Mouse (Mus musculus) spleen, adult 2 months (tissue): ENCODE measurements around the gene Osbpl3. TPM values are rescaled to one million over a fixed set of nuclear protein-coding genes. Genes with fewer than 3 reads are reported as not detected.

ENCODE experiments used
- DNase-seq, 2 experiments: peaks; one replicate each; pipeline versions ENCODE4 v3.0.0 to v3.0.0-alpha.2; 2012 to 2021; ENCODE audit warnings: low spot score in 2 of 2, low read depth in 1 of 2
- H3K27ac ChIP-seq: fragments of 200-500 bp; 2 replicates; pipeline ENCODE4 v1.5.1; 2012; ENCODE audit warnings: low read length, inconsistent platforms; ENCODE audit not compliant: insufficient read depth
- H3K27me3 ChIP-seq: fragments of 200-500 bp; 2 replicates; pipeline ENCODE4 v1.6.1; 2012; ENCODE audit warnings: mild to moderate bottlenecking, moderate library complexity, low read length, inconsistent platforms; ENCODE audit not compliant: control insufficient read depth, insufficient read depth
- H3K36me3 ChIP-seq: fragments of 200-500 bp; 2 replicates; pipeline ENCODE4 v1.6.1; 2012; ENCODE audit warnings: mild to moderate bottlenecking, low read length, inconsistent platforms; ENCODE audit not compliant: control insufficient read depth, insufficient read depth
- H3K4me1 ChIP-seq: fragments of 200-500 bp; 2 replicates; pipeline ENCODE4 v1.6.1; 2011; ENCODE audit warnings: inconsistent platforms; ENCODE audit not compliant: control insufficient read depth, insufficient read depth, insufficient read length
- H3K4me3 ChIP-seq: fragments of 200-500 bp; 2 replicates; pipeline ENCODE4 v1.5.1; 2011; ENCODE audit warnings: mild to moderate bottlenecking, inconsistent platforms; ENCODE audit not compliant: insufficient read depth, insufficient read length; ENCODE audit errors: extremely low read depth
- CTCF ChIP-seq: fragments of 200-500 bp; IDR thresholded peaks from 2 replicates; pipeline ENCODE4 v1.5.1; 2011; ENCODE audit warnings: mild to moderate bottlenecking, inconsistent platforms; ENCODE audit not compliant: insufficient read depth, insufficient read length, insufficient replicate concordance; ENCODE audit errors: extremely low read depth
- POLR2A ChIP-seq: fragments of 200-500 bp; IDR thresholded peaks from 2 replicates; pipeline ENCODE4 v1.6.1; 2011; ENCODE audit warnings: low read depth, low read length, inconsistent platforms
- WGBS: fragments of 180-500 bp; shearing (Covaris S2); methylation state at CpG from one replicate; pipeline ENCODE4 v1.1.7; 2018; 5-methylcytosine and 5-hydroxymethylcytosine counted together
- polyA plus RNA-seq: library from polyadenylated mRNA; depleted of rRNA; stranded (reverse); fragments of >200 nt; gene quantifications from 2 replicates; pipeline ENCODE4 v1.2.3, GENCODE M21; 2012

Osbpl3 gene
- polyA plus RNA-seq, 1 experiment, result 2.8 TPM

DNA sequence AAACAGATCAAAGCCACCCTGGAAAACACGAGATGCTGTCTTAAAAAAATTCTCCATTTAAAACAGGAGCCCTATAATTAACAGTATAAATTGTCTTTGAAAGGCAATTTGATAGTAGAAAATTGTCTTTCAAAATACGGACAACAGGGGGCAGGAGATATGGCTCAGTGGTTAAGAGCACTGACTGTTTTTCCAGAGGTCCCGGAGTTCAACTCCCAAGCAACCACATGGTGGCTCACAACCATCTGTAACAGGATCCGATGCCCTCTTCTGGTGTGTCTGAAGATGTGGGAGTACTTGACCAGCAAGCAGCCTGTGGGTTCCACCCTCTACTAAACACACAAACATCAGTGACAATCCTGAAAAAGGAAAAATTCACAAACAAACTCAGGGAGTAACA is 69.5 kb downstream of the Osbpl3 start:
- no peak for DNase-seq
- H3K27ac ChIP-seq, result no peak overlapping the region
- H3K27me3 ChIP-seq, result no peaks in the 10 kb centered on the region
- H3K36me3 ChIP-seq, result no peaks in the 10 kb centered on the region
- H3K4me1 ChIP-seq, result peaks cover 2% of the 10 kb centered on the region; the same call in 1 of the 2 replicates
- TF ChIP-seq CTCF, result no peak
- no peak for TF ChIP-seq POLR2A
- 73% methylated on average over 4 of the region's 4 CpGs for WGBS
- no peak overlapping the region for H3K4me3 ChIP-seq

- no peak for TF ChIP-seq POLR2A
- TF ChIP-seq CTCF, result no peak
- peaks cover 2% of the 10 kb centered on the region; the same call in 1 of the 2 replicates for H3K4me1 ChIP-seq
- no peak for DNase-seq
- H3K4me3 ChIP-seq, result no peak overlapping the region
- no peaks in the 10 kb centered on the region for H3K36me3 ChIP-seq
- 57% methylated on average over 8 of the region's 8 CpGs for whole genome bisulfite sequencing
- H3K27ac ChIP-seq, result no peak overlapping the region
- no peaks in the 10 kb centered on the region for H3K27me3 ChIP-seq
Observed at GRCm38 (mm10) chr6:50385451-50386013, 70.5 kb downstream of the Osbpl3 start.

DNA sequence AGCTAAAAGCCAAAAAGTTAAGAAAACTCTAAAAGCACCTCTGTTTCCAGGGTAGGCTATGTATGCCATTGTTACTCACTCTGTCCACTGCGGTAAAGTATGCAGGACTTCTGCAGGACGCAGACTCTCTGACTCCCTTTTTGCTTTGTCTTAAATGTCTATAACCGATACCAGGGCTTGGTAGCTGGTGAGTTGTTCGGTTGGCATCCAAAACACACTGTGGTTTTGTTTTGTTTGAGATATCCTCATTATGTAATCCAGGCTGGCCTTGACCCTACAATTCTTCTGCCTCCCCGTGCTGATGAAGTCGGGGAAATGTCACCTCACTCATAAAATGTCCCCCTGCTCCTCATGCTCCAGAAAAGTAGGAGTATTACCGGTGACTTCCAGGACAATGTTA is 73.3 kb downstream of the Osbpl3 start:
- DNase-seq, result no peak

GRCm38 (mm10) chr6:50382196-50382595 is 73.8 kb downstream of the Osbpl3 start:
- H3K4me3 ChIP-seq, result no peak overlapping the region; the same call in 1 of the 2 replicates

More for the DNA sequence above, 73.3 kb downstream of the Osbpl3 start:
- H3K27me3 ChIP-seq, result no peaks in the 10 kb centered on the region
- TF ChIP-seq CTCF (no peak), POLR2A (no peak)
- no peak overlapping the region for H3K4me3 ChIP-seq
- no peak overlapping the region for H3K27ac ChIP-seq
- no peaks in the 10 kb centered on the region for H3K36me3 ChIP-seq
- WGBS, result 76% methylated on average over 7 of the region's 7 CpGs
- peaks cover 5% of the 10 kb centered on the region; the same call in 1 of the 2 replicates for H3K4me1 ChIP-seq

DNA sequence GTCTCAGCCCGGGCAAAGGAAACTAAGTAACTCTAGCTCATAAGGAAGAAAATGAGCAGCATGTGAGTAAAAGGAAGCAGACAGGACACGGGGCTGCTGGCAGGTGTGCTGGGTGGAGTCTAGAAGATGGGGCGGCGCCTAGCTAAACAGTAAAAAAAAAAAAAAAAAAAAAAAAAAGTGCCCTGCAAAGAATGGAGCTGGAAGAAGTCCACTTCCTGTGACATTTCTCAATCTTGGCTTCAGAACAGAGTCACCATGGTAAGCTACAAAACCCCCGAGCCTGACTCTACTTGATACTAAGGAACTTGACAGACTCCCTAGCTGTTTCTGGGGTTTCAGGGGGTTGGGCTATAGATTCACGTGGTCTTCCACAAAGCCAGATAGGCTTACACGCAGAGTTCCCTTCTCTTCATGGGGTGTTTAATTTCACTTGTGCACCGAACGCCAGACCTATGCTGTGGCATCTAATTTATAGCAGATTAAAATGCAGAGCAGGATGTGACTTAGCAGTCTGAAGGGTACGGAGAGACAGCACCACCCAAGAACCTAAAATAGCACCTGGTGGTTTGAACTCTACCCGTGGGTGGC is 74.4 kb downstream of the Osbpl3 start:
- peak overlapping the region; percentile 52 for H3K27ac ChIP-seq
- TF ChIP-seq CTCF (no peak), POLR2A (no peak)
- H3K27me3 ChIP-seq, result no peaks in the 10 kb centered on the region
- H3K4me3 ChIP-seq, result peak overlapping the region; percentile 44
- WGBS, result 3% methylated on average over 11 of the region's 11 CpGs
- H3K36me3 ChIP-seq, result no peaks in the 10 kb centered on the region
- peaks cover 8% of the 10 kb centered on the region; the same call in 1 of the 2 replicates for H3K4me1 ChIP-seq
- peak; percentile 24 to 42 for DNase-seq

More at GRCm38 (mm10) chr6:50382196-50382595, 73.8 kb downstream of the Osbpl3 start:
- no peaks in the 10 kb centered on the region for H3K36me3 ChIP-seq
- peaks cover 8% of the 10 kb centered on the region; the same call in 1 of the 2 replicates for H3K4me1 ChIP-seq
- H3K27ac ChIP-seq, result peak overlapping the region; percentile 52; the same call in 1 of the 2 replicates
- no peak for TF ChIP-seq POLR2A
- no peak for TF ChIP-seq CTCF
- no peak for DNase-seq
- H3K27me3 ChIP-seq, result no peaks in the 10 kb centered on the region
- WGBS, result 20% methylated on average over 8 of the region's 8 CpGs

GRCm38 (mm10) chr6:50379740-50380139 is 76.3 kb downstream of the Osbpl3 start:
- Histone ChIP-seq H3K27me3 (no peaks in the 10 kb centered on the region), H3K4me3 (no peak overlapping the region), H3K36me3 (no peaks in the 10 kb centered on the region), H3K27ac (peak overlapping the region; percentile 14; the same call in 1 of the 2 replicates), H3K4me1 (peaks cover 8% of the 10 kb centered on the region; the same call in 1 of the 2 replicates)
- DNase-seq, result no peak
- no peak for TF ChIP-seq CTCF
- TF ChIP-seq POLR2A, result no peak
- WGBS, result 93% methylated on average over 4 of the region's 4 CpGs

- H3K4me1 ChIP-seq, result peaks cover 8% of the 10 kb centered on the region; the same call in 1 of the 2 replicates
- no peak overlapping the region for H3K27ac ChIP-seq
- WGBS, result 61% methylated on average over 5 of the region's 5 CpGs
- no peak for DNase-seq
- TF ChIP-seq POLR2A (no peak), CTCF (no peak)
- no peaks in the 10 kb centered on the region for H3K36me3 ChIP-seq
- H3K27me3 ChIP-seq, result no peaks in the 10 kb centered on the region
- H3K4me3 ChIP-seq, result no peak overlapping the region
Observed at GRCm38 (mm10) chr6:50379136-50379535, 76.9 kb downstream of the Osbpl3 start.
